Mouse (Mus musculus): ENCODE data around the gene Kctd18. TPM values are rescaled to one million over a fixed set of nuclear protein-coding genes. Genes with fewer than 3 reads are reported as not detected.

Gene Kctd18
- polyA plus RNA-seq, 1 experiment from 2014 or later: 18.4 TPM

DNA sequence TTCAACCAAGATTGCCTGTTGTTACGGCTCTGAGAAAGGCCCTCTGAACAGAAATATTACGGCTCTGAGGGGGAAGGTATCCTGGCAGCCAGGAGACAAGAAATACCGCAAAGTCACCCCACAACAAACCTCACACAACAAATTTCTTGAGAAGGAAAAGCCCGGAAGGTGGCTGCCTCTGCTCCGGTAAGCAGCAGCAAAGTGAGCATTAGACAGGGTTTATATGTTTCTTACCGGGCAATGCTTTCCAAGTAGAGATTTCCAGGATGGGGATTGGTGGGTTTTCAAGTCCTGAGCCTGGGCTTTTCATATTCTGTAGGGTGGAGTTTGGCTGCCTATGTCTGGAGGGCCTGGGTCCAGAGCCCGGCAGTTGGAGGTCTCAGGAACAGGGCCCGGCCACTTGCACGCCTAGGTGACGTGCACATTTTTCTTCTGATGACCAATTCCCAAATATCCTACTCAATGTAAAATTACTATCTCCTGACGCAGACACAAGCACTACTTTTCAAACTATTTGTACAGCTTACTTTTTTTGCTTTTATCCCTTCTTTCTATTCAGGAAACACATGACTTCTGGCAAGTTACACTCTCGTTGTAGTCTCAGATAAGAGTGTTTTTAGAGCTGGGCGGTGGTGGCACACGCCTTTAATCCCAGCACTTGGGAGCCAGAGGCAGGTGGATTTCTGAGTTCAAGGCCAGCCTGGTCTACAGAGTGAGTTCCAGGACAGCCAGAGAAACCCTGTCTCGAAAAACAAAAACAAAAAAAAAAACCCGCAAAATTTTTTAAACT is 65.0 kb downstream of the Kctd18 start:
- no peak for TF ChIP-seq CTCF (IDR thresholded peaks at IDR 0.05; ENCODE audit: low read depth)
- H3K4me2 ChIP-seq: no peak overlapping the region
- no peaks in the 10 kb centered on the region for H3K4me1 ChIP-seq (ENCODE audit: insufficient read depth)
- H3K9me3 ChIP-seq (ENCODE audit: low read depth, low read length): no peaks in the 10 kb centered on the region
- no peak for DNase-seq
- H3K9ac ChIP-seq: no peak overlapping the region
- H3K27me3 ChIP-seq (ENCODE audit: insufficient read depth, low read length): no peaks in the 10 kb centered on the region
- WGBS: 85% methylated on average over 16 of the region's 16 CpGs
- no peak overlapping the region for H3K4me3 ChIP-seq (ENCODE audit: low read depth, low read length)
- H3K36me3 ChIP-seq (ENCODE audit: insufficient read depth): peaks cover 34% of the 10 kb centered on the region
- no peak for ATAC-seq (ENCODE audit: insufficient read depth)
- no peak overlapping the region for H3K27ac ChIP-seq (ENCODE audit: low read depth)

DNA sequence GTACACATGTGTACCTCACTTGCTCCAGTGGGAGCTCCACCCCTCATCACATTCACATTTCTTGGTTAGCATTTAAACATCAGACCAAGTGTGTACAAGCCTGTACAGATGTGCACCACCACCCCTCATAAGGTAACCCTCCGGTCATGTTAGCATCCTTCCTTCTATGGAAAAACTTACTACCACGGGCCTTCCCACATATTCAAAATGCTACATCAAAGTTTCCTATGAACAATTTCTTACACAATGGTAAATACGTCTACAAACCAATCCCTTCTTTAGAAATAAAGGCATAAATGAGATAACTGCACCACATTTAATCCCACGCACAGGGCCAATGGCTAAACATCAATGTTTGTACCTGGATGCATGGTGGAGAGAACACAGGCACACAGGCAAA is 66.2 kb downstream of the Kctd18 start:
- Histone ChIP-seq H3K4me2 (no peak overlapping the region), H3K27me3 (ENCODE audit: insufficient read depth, low read length) (no peaks in the 10 kb centered on the region), H3K4me3 (ENCODE audit: low read depth, low read length) (no peak overlapping the region), H3K9ac (no peak overlapping the region), H3K9me3 (ENCODE audit: low read depth, low read length) (no peaks in the 10 kb centered on the region), H3K27ac (ENCODE audit: low read depth) (no peak overlapping the region), H3K4me1 (ENCODE audit: insufficient read depth) (no peaks in the 10 kb centered on the region), H3K36me3 (ENCODE audit: insufficient read depth) (peaks cover 34% of the 10 kb centered on the region)
- DNase-seq (no peak), ATAC-seq (ENCODE audit: insufficient read depth) (no peak)
- 92% methylated on average over 4 of the region's 4 CpGs for WGBS
- TF ChIP-seq CTCF (IDR thresholded peaks at IDR 0.05; ENCODE audit: low read depth): no peak

DNA sequence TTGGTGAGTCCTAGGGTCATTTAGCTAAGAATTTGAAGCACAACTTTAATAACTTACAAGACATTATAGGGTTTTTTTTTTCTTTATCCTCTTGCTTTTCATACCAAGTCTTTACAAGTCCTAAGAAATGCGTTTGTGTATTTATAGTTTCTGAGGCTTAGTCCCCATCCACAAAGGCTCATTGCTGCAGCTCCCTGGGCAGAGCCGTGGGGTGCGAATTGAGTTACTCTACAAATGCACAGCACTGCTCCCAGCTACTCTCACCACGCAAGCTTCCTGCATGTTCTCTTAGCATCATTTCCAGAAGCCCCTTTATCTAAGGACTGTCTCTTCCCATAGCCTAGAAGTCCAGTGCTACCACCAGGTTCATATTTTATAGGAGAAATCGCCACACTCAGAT is 69.0 kb downstream of the Kctd18 start:
- Histone ChIP-seq H3K4me1 (ENCODE audit: insufficient read depth) (no peaks in the 10 kb centered on the region), H3K4me3 (ENCODE audit: low read depth, low read length) (no peak overlapping the region), H3K9me3 (ENCODE audit: low read depth, low read length) (no peaks in the 10 kb centered on the region), H3K27me3 (ENCODE audit: insufficient read depth, low read length) (no peaks in the 10 kb centered on the region), H3K27ac (ENCODE audit: low read depth) (no peak overlapping the region), H3K36me3 (ENCODE audit: insufficient read depth) (peaks cover 33% of the 10 kb centered on the region), H3K9ac (no peak overlapping the region), H3K4me2 (no peak overlapping the region)
- no peak for DNase-seq
- 77% methylated on average over 5 of the region's 5 CpGs for WGBS
- ATAC-seq (ENCODE audit: insufficient read depth): no peak
- TF ChIP-seq CTCF (IDR thresholded peaks at IDR 0.05; ENCODE audit: low read depth): no peak

DNA sequence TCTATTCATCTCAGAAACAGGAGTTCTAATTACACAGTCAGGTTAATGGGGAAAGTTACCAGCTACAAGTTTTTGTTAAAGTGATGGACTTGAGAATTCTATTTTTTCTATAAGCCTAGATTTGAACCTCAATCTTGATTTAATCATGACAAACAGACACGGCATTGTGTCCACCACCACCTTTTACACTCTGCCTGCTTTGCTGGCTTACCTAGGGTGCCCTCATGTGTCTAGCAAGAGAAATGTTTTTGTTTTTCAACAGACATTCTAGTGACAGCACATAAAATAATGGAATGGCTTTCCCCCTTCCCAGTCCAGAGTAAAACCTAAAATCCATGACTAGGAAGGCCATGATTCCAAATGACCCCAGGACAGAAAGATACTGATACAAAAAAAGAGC is 69.6 kb downstream of the Kctd18 start:
- H3K27ac ChIP-seq (ENCODE audit: low read depth): no peak overlapping the region
- ATAC-seq (ENCODE audit: insufficient read depth): no peak
- peak; percentile 50 for DNase-seq
- H3K4me1 ChIP-seq (ENCODE audit: insufficient read depth): no peaks in the 10 kb centered on the region
- peak; percentile 68 for TF ChIP-seq CTCF (IDR thresholded peaks at IDR 0.05; ENCODE audit: low read depth)
- H3K4me3 ChIP-seq (ENCODE audit: low read depth, low read length): no peak overlapping the region
- peaks cover 31% of the 10 kb centered on the region for H3K36me3 ChIP-seq (ENCODE audit: insufficient read depth)
- no peak overlapping the region for H3K9ac ChIP-seq
- no peak overlapping the region for H3K4me2 ChIP-seq
- WGBS: 14% methylated on average over 1 of the region's 1 CpGs
- H3K27me3 ChIP-seq (ENCODE audit: insufficient read depth, low read length): no peaks in the 10 kb centered on the region
- no peaks in the 10 kb centered on the region for H3K9me3 ChIP-seq (ENCODE audit: low read depth, low read length)

DNA sequence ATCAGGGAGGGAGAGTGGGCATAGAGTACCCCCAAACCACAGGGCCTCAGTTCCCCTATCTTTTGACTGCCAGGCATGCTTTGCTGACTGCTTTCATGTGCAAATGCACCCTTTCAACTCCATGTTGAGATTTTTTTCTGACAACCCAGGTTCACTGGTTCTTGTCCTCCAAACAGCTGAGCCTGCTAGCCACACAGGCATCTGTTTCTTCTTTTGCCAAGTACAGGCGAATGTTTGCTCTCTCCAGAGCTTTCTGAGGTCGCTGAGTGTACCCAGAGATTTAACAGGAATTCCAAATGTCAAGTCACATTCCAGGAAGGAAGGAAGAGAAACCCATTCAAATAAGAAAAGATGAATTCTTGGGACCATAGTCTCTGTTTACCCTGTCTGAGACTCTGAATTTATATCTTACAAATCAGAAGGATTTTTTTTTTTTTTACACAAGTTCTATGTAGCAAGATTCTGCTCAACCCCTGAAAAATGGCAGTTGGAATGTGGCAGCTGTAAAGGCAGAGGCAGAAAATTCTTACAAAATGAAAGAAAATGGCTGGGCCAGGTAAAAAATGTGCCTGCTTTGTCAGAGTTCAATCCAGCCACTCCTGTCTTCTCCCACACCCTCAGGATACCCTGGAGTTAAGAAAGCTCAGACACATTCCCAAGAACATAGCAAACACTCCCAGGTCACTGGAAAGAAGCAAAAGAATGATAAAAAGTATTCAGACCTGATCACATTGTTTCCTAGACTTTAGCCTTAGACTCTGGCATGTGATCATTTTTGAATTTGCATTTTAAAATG is 71.0 kb downstream of the Kctd18 start:
- peaks cover 31% of the 10 kb centered on the region for H3K36me3 ChIP-seq (ENCODE audit: insufficient read depth)
- H3K9ac ChIP-seq: no peak overlapping the region
- DNase-seq (peak; percentile 61), ATAC-seq (ENCODE audit: insufficient read depth) (peak; percentile 60; the same call in 1 of the 2 replicates)
- H3K4me2 ChIP-seq: no peak overlapping the region
- H3K4me3 ChIP-seq (ENCODE audit: low read depth, low read length): no peak overlapping the region
- H3K27me3 ChIP-seq (ENCODE audit: insufficient read depth, low read length): no peaks in the 10 kb centered on the region
- no peaks in the 10 kb centered on the region for H3K4me1 ChIP-seq (ENCODE audit: insufficient read depth)
- H3K9me3 ChIP-seq (ENCODE audit: low read depth, low read length): no peaks in the 10 kb centered on the region
- H3K27ac ChIP-seq (ENCODE audit: low read depth): peak overlapping the region; percentile 78
- 8% methylated on average over 2 of the region's 2 CpGs for WGBS
- no peak for TF ChIP-seq CTCF (IDR thresholded peaks at IDR 0.05; ENCODE audit: low read depth)

DNA sequence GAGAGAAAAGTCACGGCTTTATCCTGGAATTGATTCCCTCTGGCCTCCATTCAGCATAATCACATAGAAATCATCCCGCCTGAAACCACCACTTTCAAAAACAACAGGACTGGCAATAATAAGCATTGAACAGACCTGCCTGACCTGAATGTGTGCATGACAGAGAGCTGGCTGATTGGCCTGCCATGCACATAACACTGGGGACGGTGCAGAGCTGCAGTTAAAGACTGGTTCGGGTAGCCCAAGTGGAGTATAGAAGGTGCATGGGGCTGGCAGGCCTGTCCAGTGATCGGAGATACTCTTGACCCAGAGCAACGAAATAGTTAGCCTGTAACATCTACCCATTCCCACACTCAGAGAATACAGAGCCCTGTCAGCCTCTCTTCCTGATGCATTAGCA is 76.5 kb downstream of the Kctd18 start:
- no peak for TF ChIP-seq CTCF (IDR thresholded peaks at IDR 0.05; ENCODE audit: low read depth)
- Histone ChIP-seq H3K36me3 (ENCODE audit: insufficient read depth) (peaks cover 53% of the 10 kb centered on the region), H3K27ac (ENCODE audit: low read depth) (no peak overlapping the region), H3K9ac (no peak overlapping the region), H3K4me1 (ENCODE audit: insufficient read depth) (no peaks in the 10 kb centered on the region), H3K4me2 (no peak overlapping the region), H3K9me3 (ENCODE audit: low read depth, low read length) (no peaks in the 10 kb centered on the region), H3K4me3 (ENCODE audit: low read depth, low read length) (no peak overlapping the region), H3K27me3 (ENCODE audit: insufficient read depth, low read length) (no peaks in the 10 kb centered on the region)
- no peak for DNase-seq
- 67% methylated on average over 6 of the region's 6 CpGs for WGBS
- no peak for ATAC-seq (ENCODE audit: insufficient read depth)

DNA sequence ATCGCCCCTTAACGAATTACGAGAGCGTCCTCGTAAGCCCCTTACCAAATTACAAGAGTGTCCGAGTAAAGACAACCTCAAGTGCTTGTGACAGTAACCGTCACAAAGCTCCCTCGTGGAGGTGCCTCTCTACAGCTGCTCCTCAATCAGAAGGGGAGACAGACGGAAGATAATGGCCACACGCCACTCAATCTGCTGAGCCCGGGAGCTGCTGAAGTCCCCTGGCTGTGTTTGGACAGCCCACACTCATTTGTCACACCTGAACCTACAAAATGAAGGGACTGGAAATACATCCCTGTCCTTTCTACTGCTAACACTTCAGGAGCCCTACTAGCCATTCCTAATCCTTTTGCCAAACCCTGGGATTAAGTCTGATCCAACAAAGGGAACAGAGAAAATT is 77.0 kb downstream of the Kctd18 start:
- ATAC-seq (ENCODE audit: insufficient read depth) (no peak), DNase-seq (no peak)
- H3K9me3 ChIP-seq (ENCODE audit: low read depth, low read length): no peaks in the 10 kb centered on the region
- WGBS: 43% methylated on average over 11 of the region's 11 CpGs
- no peak overlapping the region for H3K27ac ChIP-seq (ENCODE audit: low read depth)
- TF ChIP-seq CTCF (IDR thresholded peaks at IDR 0.05; ENCODE audit: low read depth): no peak
- H3K4me1 ChIP-seq (ENCODE audit: insufficient read depth): no peaks in the 10 kb centered on the region
- peaks cover 53% of the 10 kb centered on the region for H3K36me3 ChIP-seq (ENCODE audit: insufficient read depth)
- H3K27me3 ChIP-seq (ENCODE audit: insufficient read depth, low read length): no peaks in the 10 kb centered on the region
- H3K4me2 ChIP-seq: no peak overlapping the region
- H3K4me3 ChIP-seq (ENCODE audit: low read depth, low read length): no peak overlapping the region
- H3K9ac ChIP-seq: no peak overlapping the region
